Mouse (Mus musculus) embryo, embryonic 10.5 days (tissue): ENCODE measurements around the gene Fos.

Source experiments
- DNase-seq: peaks from one replicate; pipeline ENCODE4 v3.0.0-alpha.2; 2015; ENCODE audit warnings: low spot score

Fos gene

GRCm38 (mm10) chr12:85473481-85474297, at the start of gene Fos:
Fos (plus strand) TSS chr12:85473890.
- DNase-seq: peak; percentile 91

GRCm38 (mm10) chr12:85425721-85426120, 48.0 kb upstream of the Fos start:
- no peak for DNase-seq

GRCm38 (mm10) chr12:85426126-85426525, 47.6 kb upstream of the Fos start:
- peak; percentile 46 for DNase-seq

DNA sequence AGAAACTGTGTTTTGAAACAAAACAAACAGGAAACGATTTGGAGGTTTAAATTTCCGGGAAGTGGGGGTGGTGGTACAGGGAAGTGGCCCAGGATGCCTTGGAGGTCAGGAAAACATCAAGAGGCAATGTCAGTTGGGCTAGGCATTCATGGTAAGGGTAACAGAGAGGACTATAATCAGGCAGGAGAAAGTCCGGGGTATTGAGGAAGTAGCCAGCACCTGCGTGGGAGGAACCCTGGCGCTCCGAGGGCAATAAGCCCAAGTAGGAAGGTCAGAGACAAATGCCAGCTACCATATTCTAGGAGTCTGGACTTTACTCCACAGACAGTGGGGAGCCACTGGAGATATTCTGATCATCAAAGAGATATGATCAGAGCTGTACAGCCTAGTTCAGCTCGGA, 45.9 kb upstream of the Fos start:
- no peak for DNase-seq

GRCm38 (mm10) chr12:85429999-85430398, 43.7 kb upstream of the Fos start:
- DNase-seq: no peak

GRCm38 (mm10) chr12:85430434-85430833, 43.3 kb upstream of the Fos start:
- DNase-seq: no peak

DNA sequence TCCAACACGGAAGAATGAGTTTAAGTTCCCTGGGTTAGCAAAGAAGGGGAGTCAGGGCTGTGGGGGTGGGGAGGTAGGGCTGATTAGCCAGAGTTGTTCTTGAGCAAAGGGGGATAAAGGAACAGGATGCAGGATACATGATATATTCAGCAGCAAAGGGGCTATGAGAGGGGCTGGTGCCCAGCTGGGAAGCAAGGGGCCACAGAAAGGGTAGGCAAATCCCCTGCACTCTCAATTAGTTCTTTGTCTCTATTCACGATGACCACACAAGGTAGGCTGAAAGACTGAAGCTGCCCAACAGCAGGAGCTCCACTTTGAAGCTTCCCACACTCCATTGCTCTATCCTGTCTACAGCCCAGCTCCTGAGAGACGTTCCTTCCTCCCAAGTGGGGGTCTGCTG, 39.8 kb upstream of the Fos start:
- DNase-seq: no peak

- DNase-seq: no peak
These were observed 39.2 kb upstream of the Fos start for GRCm38 (mm10) chr12:85434526-85434925.

DNA sequence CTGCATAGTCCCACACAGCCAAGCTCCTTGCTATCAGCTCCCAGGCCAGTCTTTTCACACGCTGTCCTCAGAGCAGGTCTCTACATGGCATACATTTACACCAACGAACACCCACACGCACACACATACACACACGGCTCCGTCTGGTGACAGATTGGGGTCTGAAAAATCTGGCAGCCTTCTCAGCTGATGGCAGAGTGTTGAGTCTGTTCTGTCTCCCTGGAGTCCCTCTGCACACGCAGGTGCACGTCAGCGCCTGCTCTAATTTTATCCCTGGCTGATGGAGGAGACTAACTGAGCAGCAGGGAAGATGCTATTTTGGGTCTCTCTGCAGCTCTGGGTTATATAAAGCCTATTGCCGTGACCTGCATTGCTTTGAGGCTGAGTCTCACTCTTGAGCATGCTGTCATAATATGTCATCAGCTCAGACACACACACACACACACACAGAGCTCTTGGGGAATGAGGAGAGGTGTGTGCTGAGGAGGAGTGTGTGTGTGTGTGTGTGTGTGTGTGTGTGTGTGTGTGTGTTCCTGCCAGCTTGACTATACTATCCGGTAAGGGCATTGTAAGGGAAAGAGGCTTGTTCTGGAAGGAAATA, 37.6 kb upstream of the Fos start:
- no peak for DNase-seq

- no peak for DNase-seq
These were observed 36.4 kb upstream of the Fos start for GRCm38 (mm10) chr12:85437172-85437876.

DNA sequence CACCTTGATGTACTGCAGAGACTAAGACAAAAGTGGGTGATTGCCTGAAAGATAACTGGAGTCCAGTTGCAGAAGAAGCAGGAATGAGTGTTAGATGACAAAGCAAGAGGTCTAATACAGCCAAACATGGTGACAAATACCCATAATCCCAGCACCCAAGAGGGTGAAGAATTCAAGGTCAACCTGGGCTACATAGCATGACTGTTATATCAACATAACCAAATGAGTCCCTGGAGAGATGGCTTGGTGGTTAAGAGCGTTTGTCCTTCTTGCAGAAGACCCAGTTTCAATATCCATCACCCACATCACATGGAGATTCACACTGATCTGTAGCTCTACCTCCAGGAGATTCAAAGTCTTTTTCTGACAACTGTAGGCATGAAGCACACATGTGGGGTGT, 30.2 kb upstream of the Fos start:
- DNase-seq: no peak

DNA sequence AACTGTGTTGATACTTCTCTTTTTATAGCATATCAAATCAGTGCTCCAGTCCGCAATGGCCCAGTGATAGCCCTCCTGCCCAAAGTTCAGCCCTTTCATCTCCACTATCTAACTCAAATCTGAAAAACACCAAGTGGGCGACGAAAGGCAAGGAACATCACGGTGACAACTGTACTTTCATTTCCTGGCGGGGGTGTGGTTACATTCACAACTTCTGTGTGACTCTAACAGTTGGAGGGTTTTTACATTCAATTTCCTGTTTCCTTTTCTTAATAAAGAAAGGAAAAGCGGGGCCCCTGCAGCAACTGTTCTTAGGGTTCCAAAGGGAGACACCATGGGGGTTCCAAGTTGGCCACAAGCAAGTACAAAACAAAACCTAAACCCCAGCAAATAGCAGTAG, 29.0 kb upstream of the Fos start:
- DNase-seq: no peak

DNA sequence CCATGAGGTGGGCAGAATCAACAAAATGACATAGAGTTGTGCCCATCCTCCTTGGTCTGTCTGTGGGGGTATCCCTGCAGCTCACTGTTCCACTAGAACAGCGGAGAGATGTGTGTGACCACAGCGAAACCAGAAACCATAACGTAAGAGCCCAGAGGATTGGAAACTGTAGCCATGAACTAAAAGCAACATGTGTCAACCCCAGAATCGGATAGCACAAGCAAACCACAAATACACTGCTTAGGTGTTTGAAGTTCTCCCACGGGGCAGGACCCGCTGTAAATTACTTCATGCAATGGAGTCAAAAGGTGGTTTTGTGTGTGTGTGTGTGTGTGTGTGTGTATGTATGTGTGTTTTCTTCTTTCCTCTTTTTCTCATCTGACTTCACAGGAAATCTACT, 26.7 kb upstream of the Fos start:
- DNase-seq: no peak

DNA sequence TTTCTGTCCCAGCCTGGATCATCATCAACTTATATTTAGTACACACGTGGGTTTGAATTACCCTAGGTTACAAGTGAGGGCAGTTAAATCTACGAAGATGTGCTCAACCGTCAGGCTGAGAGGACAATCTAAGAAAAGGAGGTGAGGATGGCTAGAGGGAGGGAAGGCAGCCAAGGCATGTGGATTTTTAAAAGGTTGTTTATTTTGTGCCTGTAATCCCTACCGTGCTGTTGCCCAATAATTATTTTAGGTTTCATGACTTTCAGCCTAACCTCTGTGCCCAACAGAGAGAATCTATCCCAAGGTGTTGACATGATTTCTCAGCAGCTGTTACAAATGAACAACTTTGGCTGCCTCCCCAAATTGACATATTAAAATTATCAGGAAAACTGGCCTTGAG, 26.2 kb upstream of the Fos start:
- no peak for DNase-seq

GRCm38 (mm10) chr12:85449478-85449877, 24.2 kb upstream of the Fos start:
- DNase-seq: no peak

GRCm38 (mm10) chr12:85451693-85452491, 21.8 kb upstream of the Fos start:
- peak; percentile 73 for DNase-seq

GRCm38 (mm10) chr12:85455065-85456058, 18.3 kb upstream of the Fos start:
- peak; percentile 99 for DNase-seq

DNA sequence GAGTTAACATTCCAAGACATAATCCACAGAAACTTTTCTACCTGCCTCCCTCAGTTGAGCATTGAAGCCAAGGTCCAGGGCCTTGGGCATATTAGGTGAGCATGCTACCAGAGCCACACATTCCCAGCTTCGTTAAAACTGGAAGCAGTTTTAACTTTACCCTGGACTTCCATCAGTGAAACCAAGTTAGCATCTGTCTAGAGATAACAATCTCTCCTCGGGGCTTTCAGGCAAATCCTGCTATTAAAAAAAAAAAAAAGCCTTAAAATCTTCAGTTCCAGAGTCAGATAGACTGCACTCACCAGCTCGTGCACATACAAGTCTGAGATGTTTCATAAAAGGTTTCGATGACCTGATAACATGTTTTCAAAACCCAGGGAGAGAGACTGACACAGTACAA, 17.4 kb upstream of the Fos start:
- DNase-seq: no peak

DNA sequence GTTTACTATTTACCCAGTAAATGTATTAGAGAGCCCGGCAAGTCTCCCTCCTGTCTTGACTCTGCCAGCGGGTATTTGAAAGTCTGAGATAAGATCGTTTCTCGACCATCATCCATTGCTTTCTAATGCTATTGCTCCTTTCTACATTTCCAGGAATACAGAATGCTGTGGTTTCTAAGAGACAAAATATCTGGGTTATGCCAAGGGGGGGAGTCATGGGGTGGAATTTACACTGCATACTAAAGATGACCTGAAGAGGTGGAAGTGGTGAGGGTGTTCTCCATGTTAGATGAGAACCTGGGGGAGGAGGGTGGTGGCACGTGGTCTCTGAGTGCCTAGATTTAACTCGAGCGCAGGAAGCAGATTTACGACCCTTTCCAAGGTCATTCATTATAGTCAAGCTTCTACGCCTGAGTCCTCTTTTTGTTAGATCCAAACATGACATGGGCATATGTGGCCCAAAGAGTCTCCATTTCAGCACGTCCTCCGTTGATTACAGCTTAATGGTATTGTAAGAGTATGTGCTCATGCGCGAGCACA, 16.7 kb upstream of the Fos start:
- DNase-seq: no peak

DNA sequence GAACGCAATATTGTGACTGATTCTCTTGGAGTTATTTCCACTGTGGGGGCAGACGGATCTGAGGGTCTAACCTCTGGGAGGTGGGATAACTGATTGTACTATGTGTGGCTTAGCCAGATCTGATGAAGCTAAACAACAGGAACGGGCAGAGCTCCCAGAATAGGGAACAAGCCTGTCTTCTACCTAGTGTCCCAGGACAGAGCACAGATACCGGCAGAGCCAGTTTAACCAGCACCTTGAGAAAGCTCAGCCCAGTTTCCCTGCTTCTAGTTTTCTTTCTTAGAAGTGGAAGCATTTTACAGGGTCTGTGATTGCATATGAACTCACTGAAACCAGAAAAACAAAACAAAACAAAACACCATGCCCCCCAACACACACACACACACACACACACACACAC, 13.9 kb upstream of the Fos start:
- no peak for DNase-seq
